Mouse (Mus musculus): ENCODE data around the gene Olfr1417. TPM values are rescaled to one million over a fixed set of nuclear protein-coding genes. Genes with fewer than 3 reads are reported as not detected.

Olfr1417 gene
- total RNA-seq, 2 experiments from 2014 or later = not detected

GRCm38 (mm10) chr19:11811688-11812365 lies 27.2 kb downstream of the Olfr1417 start:
- intact Hi-C loops (cut with DNase I) = no loop called here
- no peak for DNase-seq

- no peak for DNase-seq
- intact Hi-C loops (cut with DNase I) = no loop called here
These were observed 28.2 kb downstream of the Olfr1417 start for GRCm38 (mm10) chr19:11810856-11811255.

- DNase-seq = no peak
- intact Hi-C loops (cut with DNase I) = no loop called here
These were observed 28.8 kb downstream of the Olfr1417 start for GRCm38 (mm10) chr19:11810003-11810758.

DNA sequence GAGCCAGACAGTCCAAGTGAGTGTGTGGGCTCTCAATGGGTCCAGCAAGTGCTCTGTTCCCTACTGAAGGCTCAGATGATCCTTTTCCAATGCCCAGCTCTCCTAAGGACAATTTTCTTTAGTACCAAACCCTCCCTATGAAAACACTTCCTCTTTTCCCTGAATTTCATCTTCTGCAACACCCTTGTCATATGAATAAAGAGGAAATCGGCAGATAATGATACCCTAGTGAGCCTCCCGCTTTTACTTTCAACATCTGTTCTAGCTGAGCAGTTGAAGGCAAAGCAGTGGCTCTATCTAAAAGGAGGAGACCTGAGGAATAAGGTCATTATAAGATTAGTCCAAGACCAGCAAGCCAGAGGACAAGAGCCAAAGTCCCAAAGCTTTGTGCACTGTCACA lies 30.6 kb downstream of the Olfr1417 start:
- no peak for DNase-seq
- intact Hi-C loops (cut with DNase I) = no loop called here

- intact Hi-C loops (cut with DNase I) = no loop called here
- no peak for DNase-seq
These were observed 31.2 kb downstream of the Olfr1417 start for GRCm38 (mm10) chr19:11807822-11808221.

GRCm38 (mm10) chr19:11807251-11807650 lies 31.8 kb downstream of the Olfr1417 start:
- no peak for DNase-seq
- intact Hi-C loops (cut with DNase I) = no loop called here

DNA sequence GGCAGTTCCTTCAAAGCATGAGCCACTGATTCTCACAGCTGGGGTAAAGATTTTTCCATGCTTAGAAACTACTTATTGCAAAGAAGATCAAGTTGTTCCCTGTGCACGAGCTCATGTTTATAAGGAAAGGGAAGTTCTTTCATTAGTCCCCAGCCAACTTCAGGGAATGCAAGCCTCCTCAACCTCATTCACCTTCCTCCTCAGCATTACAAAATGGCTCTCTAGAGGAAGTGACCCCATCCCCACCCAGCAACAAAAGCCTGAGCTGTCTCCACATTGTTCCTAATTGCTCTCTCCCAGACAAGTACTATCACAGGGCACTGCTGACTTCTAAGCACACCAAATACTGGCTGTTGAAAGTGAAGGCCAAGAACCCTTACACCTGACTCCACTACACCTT lies 34.6 kb downstream of the Olfr1417 start:
- intact Hi-C loops (cut with DNase I) = no loop called here
- no peak for DNase-seq

GRCm38 (mm10) chr19:11800531-11801315 lies 38.3 kb downstream of the Olfr1417 start:
- no peak for DNase-seq
- intact Hi-C loops (cut with DNase I) = no loop called here

- no peak for DNase-seq
- intact Hi-C loops (cut with DNase I) = no loop called here
These were observed 44.6 kb downstream of the Olfr1417 start for GRCm38 (mm10) chr19:11794447-11794846.

DNA sequence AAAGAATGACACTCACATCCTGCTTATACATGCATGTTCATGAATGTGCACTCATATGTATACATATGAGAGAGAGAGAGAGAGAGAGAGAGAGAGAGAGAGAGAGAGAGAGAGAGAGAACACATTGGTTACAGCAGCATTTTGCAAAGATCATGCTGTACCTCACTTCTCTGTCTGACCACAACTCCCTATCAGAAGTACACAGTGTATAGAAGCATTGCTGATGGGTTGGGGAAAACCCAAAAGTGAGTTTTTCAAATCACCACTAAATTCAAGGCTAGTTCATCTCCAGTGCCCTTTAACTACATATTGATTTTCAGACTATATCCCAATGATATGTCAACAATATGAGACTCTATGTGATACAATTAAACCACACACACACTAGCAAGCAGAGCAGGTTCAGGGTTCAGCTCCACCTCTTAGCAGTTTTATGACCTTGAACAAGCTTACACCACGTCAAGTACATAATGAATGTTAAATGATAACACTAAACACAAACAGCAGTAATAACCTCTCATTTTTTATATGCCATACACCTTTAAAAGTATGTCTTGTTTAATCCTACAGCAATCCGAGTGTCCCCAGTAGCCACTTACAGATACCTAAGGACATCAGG lies 45.2 kb downstream of the Olfr1417 start:
- intact Hi-C loops (cut with DNase I) = no loop called here

GRCm38 (mm10) chr19:11791825-11792224 lies 47.2 kb downstream of the Olfr1417 start:
- DNase-seq = no peak
- intact Hi-C loops (cut with DNase I) = no loop called here

More for the DNA sequence above, 45.2 kb downstream of the Olfr1417 start:
- no peak for DNase-seq

DNA sequence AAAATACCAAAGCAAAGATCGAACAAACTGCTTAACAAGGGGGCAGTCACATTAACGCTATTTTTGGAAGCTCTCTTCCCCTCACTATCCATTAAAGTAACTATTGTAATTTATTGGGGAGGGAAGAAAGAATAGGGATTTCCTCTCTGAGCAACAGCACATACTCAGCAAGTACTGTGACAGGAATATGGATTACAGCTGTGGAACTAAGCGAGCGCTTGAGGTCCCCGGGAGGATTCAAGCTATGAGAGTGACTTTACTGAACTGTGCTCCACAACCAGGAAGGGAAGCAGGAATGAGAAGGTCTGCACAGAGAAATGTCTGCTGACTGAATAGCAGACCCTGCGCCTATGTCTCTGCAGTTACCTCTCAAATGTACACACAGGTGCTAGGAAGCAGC lies 50.1 kb downstream of the Olfr1417 start:
- DNase-seq = no peak
- intact Hi-C loops (cut with DNase I) = no loop called here

DNA sequence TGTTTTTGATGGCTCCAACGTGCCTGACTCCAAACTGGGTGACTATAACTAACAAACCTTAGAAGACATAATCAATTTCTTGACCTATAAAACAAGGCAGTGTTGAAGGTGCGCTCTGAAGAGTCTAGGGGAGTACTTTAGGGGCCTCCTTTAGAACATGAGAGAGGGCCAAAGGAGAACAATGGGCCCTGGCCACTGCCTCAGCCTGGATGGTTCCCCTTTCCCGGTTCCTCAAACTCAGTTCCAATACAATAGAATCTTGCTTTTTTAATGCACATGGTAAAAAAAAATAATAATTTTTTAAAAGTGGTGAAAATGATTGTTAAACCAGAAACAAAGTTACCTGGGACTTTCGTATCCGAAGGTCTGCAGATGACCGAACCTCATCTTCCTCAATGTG lies 51.2 kb downstream of the Olfr1417 start:
- intact Hi-C loops (cut with DNase I) = no loop called here
- DNase-seq = no peak

DNA sequence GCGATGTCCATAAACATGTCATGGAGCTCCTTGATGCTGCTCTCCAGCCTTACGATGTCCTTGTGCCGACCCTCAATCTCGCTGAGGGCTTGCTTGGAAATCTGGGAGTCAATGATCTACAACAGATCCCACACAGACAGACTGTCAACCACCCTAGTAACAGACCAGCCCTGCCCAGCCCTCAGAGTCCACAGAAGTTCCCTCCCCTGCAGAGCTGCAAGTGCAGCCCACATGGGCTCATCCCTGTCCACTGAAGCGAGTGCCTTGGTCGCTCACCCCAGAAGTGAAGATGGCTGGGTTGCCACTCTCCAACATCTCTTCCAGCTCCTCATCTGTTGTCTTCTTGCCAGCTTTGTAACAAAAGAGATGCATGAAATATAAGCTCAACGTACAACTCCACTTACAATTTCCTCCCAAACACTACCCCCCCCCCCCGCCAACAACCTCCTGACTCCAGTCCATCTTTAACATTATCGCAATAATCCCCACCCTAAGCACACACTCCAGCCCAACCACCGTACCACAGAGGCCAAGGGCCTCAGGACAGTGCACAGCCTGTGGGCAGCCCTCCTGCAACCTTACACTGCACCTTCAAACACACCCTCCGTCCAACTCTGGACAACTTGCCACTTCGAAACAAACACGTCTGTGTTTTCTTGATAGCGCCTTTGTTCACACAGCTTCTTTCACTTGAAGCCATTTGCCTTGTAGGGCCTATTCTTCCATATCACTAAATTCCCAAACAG lies 53.4 kb downstream of the Olfr1417 start:
- DNase-seq = no peak

DNA sequence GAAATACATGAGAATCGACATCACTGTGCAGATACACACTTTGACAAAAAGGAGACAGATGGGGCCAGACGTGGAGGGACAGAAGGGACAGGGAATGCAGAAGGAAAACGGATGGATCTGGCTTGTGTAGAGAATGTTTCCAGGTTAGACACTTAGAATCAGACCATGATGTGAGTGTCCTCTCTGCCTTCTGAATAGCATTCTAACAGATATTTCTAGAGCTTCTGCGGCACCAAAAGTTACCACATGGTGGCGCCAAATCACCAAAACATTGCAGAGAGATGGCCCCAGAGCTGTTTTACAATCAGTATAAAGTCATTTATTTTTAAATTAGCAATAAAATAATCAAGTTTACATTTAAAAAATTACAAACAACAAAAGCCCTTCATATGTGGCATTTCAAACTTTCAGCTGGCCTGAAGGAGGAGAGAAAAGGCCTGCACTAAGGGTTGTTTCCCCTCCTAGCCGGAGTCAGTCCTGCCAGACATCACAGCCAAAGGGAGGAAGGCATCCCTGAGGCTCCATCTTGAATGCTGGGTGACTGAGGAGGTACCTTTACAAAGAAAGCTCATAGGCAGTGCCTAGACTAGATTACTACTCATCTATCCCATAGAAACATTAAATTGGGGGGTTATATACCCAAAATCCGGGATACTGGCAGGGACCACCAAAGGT lies 61.7 kb downstream of the Olfr1417 start:
- intact Hi-C loops (cut with DNase I) = loop anchor here (1.0 to 10.0 kb wide), 4 partner anchors 43 to 1253 kb away; partner anchors contain the start of genes Cpsf7, Patl1 and Sdhaf2
- peak; percentile 69 to 83 for DNase-seq

More for the DNA sequence above, 53.4 kb downstream of the Olfr1417 start:
- intact Hi-C loops (cut with DNase I) = no loop called here
